Mouse (Mus musculus) neural tube, embryonic 14.5 days (tissue): ENCODE results near the gene Tnxb. TPM values are rescaled to one million over a fixed set of nuclear protein-coding genes. Genes with fewer than 3 reads are reported as not detected.
A peak's percentile ranks its signal among the peaks of the same experiment; 100 is the strongest.

Experiments
- ATAC-seq: fragments of 200-750 bp; cut with Nextera tagmentation; 2 replicates; pipeline ENCODE4 v1.8.0; 2017; ENCODE audit warnings: low read depth, mild to moderate bottlenecking, moderate TSS enrichment, moderate library complexity
- H3K27ac ChIP-seq: fragments of 300-500 bp; sonication (generic); 2 replicates; pipeline ENCODE4 v1.5.1; 2014; ENCODE audit warnings: low read depth, mild to moderate bottlenecking, control low read depth, low read length, moderate library complexity, mixed read lengths
- H3K27me3 ChIP-seq: fragments of 300-500 bp; sonication (generic); 2 replicates; pipeline ENCODE4 v1.6.1; 2014; ENCODE audit warnings: low read length; ENCODE audit not compliant: control insufficient read depth, insufficient read depth
- H3K36me3 ChIP-seq: fragments of 300-500 bp; sonication (generic); 2 replicates; pipeline ENCODE4 v1.6.1; 2014; ENCODE audit warnings: low read length, mixed read lengths; ENCODE audit not compliant: control insufficient read depth, insufficient read depth
- H3K4me1 ChIP-seq: fragments of 300-500 bp; sonication (generic); 2 replicates; pipeline ENCODE4 v1.6.1; 2014; ENCODE audit warnings: low read length; ENCODE audit not compliant: control insufficient read depth, insufficient read depth
- H3K4me2 ChIP-seq: fragments of 300-500 bp; sonication (generic); 2 replicates; pipeline ENCODE4 v1.6.1; 2014; ENCODE audit warnings: mild to moderate bottlenecking, low read depth, low read length, control low read depth
- H3K4me3 ChIP-seq: fragments of 300-500 bp; sonication (generic); 2 replicates; pipeline ENCODE4 v1.5.1; 2014; ENCODE audit warnings: low read depth, low read length, control low read depth, mixed read lengths
- H3K9ac ChIP-seq: fragments of 300-500 bp; sonication (generic); replicated peaks from 2 replicates; pipeline ENCODE4 v1.6.1; 2014; ENCODE audit warnings: low read depth, mild to moderate bottlenecking, control low read depth, low read length, mixed read lengths
- H3K9me3 ChIP-seq: fragments of 300-500 bp; sonication (generic); 2 replicates; pipeline ENCODE4 v1.6.1; 2016; ENCODE audit warnings: low read length; ENCODE audit not compliant: control insufficient read depth
- WGBS: fragments of 180-500 bp; shearing (Covaris S2); extraction: QIAGEN DNeasy Blood & Tissue Kit; methylation state at CpG from one replicate; pipeline ENCODE4 v1.1.7; 2014; 5-methylcytosine and 5-hydroxymethylcytosine counted together
- polyA plus RNA-seq: library from polyadenylated mRNA; unstranded; fragments of >200 nt; fragmentation: Nextera tagmentation; extraction: Ambion mirVana; gene quantifications from 2 replicates; pipeline ENCODE4 v1.2.1, GENCODE M21; 2014

Tnxb gene
- polyA plus RNA-seq, 1 experiment from 2014 or later = 0.23 TPM

- WGBS = 85% methylated on average over 7 of the region's 7 CpGs
- Histone ChIP-seq H3K36me3 (no peaks in the 10 kb centered on the region), H3K4me2 (no peak overlapping the region), H3K9me3 (no peaks in the 10 kb centered on the region), H3K27me3 (no peaks in the 10 kb centered on the region), H3K4me1 (no peaks in the 10 kb centered on the region), H3K4me3 (no peak overlapping the region), H3K9ac (no peak overlapping the region), H3K27ac (no peak overlapping the region)
- ATAC-seq = no peak
Observed at GRCm38 (mm10) chr17:34639461-34640255, 30.7 kb upstream of the Tnxb start.

- no peaks in the 10 kb centered on the region for H3K36me3 ChIP-seq
- no peak overlapping the region for H3K4me3 ChIP-seq
- no peak for ATAC-seq
- 12% methylated on average over 11 of the region's 11 CpGs for WGBS
- no peak overlapping the region for H3K9ac ChIP-seq
- H3K9me3 ChIP-seq = no peaks in the 10 kb centered on the region
- H3K4me2 ChIP-seq = peak overlapping the region; percentile 0; the same call in 1 of the 2 replicates
- peaks cover 8% of the 10 kb centered on the region for H3K4me1 ChIP-seq
- H3K27me3 ChIP-seq = no peaks in the 10 kb centered on the region
- peak overlapping the region; percentile 58 for H3K27ac ChIP-seq
Observed at GRCm38 (mm10) chr17:34640778-34641601, 29.3 kb upstream of the Tnxb start.

GRCm38 (mm10) chr17:34641945-34642344 lies 28.4 kb upstream of the Tnxb start:
- no peak overlapping the region for H3K9ac ChIP-seq
- no peaks in the 10 kb centered on the region for H3K9me3 ChIP-seq
- no peaks in the 10 kb centered on the region for H3K27me3 ChIP-seq
- WGBS = 94% methylated on average over 3 of the region's 3 CpGs
- no peak for ATAC-seq
- H3K4me2 ChIP-seq = no peak overlapping the region
- H3K4me1 ChIP-seq = peaks cover 12% of the 10 kb centered on the region
- no peak overlapping the region for H3K27ac ChIP-seq
- H3K4me3 ChIP-seq = no peak overlapping the region
- H3K36me3 ChIP-seq = no peaks in the 10 kb centered on the region

GRCm38 (mm10) chr17:34643379-34643778 lies 27.0 kb upstream of the Tnxb start:
- ATAC-seq = no peak
- Histone ChIP-seq H3K27me3 (no peaks in the 10 kb centered on the region), H3K9ac (no peak overlapping the region), H3K27ac (no peak overlapping the region), H3K4me1 (peaks cover 20% of the 10 kb centered on the region), H3K4me2 (no peak overlapping the region), H3K36me3 (no peaks in the 10 kb centered on the region), H3K9me3 (no peaks in the 10 kb centered on the region), H3K4me3 (no peak overlapping the region)
- WGBS = 95% methylated on average over 4 of the region's 4 CpGs

GRCm38 (mm10) chr17:34643944-34644343 lies 26.4 kb upstream of the Tnxb start:
- Histone ChIP-seq H3K27me3 (no peaks in the 10 kb centered on the region), H3K4me3 (no peak overlapping the region), H3K9ac (no peak overlapping the region), H3K4me2 (no peak overlapping the region), H3K36me3 (no peaks in the 10 kb centered on the region), H3K4me1 (peaks cover 20% of the 10 kb centered on the region), H3K9me3 (no peaks in the 10 kb centered on the region), H3K27ac (peak overlapping the region; percentile 16; the same call in 1 of the 2 replicates)
- no peak for ATAC-seq
- 87% methylated on average over 10 of the region's 10 CpGs for WGBS

GRCm38 (mm10) chr17:34644608-34645007 lies 25.7 kb upstream of the Tnxb start, which contains the start of gene Fkbpl:
Gene Fkbpl (plus strand): TSS chr17:34644764.
- Histone ChIP-seq H3K27me3 (no peaks in the 10 kb centered on the region), H3K27ac (peak within 1 kb of the TSS; percentile 31; the same call in 1 of the 2 replicates), H3K4me3 (peak within 1 kb of the TSS; percentile 47), H3K36me3 (no peaks in the 10 kb centered on the region), H3K9me3 (no peaks in the 10 kb centered on the region), H3K9ac (peak within 1 kb of the TSS; percentile 43), H3K4me2 (peak within 1 kb of the TSS; percentile 47), H3K4me1 (peaks cover 20% of the 10 kb centered on the region)
- ATAC-seq = peak; percentile 81
- WGBS = under 1% methylated on average over 16 of the region's 16 CpGs

GRCm38 (mm10) chr17:34645256-34645829 lies 25.0 kb upstream of the Tnxb start:
- 41% methylated on average over 10 of the region's 10 CpGs for WGBS
- peaks cover 2% of the 10 kb centered on the region; the same call in 1 of the 2 replicates for H3K36me3 ChIP-seq
- H3K27ac ChIP-seq = peak overlapping the region; percentile 31; the same call in 1 of the 2 replicates
- H3K4me1 ChIP-seq = peaks cover 20% of the 10 kb centered on the region
- peak overlapping the region; percentile 47 for H3K4me3 ChIP-seq
- ATAC-seq = no peak
- peak overlapping the region; percentile 47 for H3K4me2 ChIP-seq
- H3K9me3 ChIP-seq = no peaks in the 10 kb centered on the region
- H3K9ac ChIP-seq = peak overlapping the region; percentile 43
- H3K27me3 ChIP-seq = no peaks in the 10 kb centered on the region

GRCm38 (mm10) chr17:34645831-34646511 lies 24.4 kb upstream of the Tnxb start:
- peaks cover 20% of the 10 kb centered on the region for H3K4me1 ChIP-seq
- peaks cover 9% of the 10 kb centered on the region; the same call in 1 of the 2 replicates for H3K36me3 ChIP-seq
- ATAC-seq = no peak
- H3K27ac ChIP-seq = no peak overlapping the region
- no peaks in the 10 kb centered on the region for H3K27me3 ChIP-seq
- H3K9me3 ChIP-seq = no peaks in the 10 kb centered on the region
- 87% methylated on average over 30 of the region's 30 CpGs for WGBS
- H3K9ac ChIP-seq = no peak overlapping the region
- peak overlapping the region; percentile 47 for H3K4me2 ChIP-seq
- H3K4me3 ChIP-seq = no peak overlapping the region
